Mouse (Mus musculus): Measurements from ENCODE around the gene Dus3l. TPM values are rescaled to one million over a fixed set of nuclear protein-coding genes. Genes with fewer than 3 reads are reported as not detected.

The Dus3l gene
- total and polyA plus RNA-seq, 2 experiments from 2014 or later = 93.8 to 103 TPM

- ATAC-seq (ENCODE audit: low FRiP score) (no peak), DNase-seq (ENCODE audit: low spot score) (no peak)
- Histone ChIP-seq H3K4me3 (ENCODE audit: low read depth, low read length) (peak overlapping the region; percentile 63; the same call in 1 of the 2 replicates), H3K36me3 (ENCODE audit: insufficient read depth, low read length) (peaks cover 20% of the 10 kb centered on the region), H3K27ac (ENCODE audit: low read depth, low read length) (no peak overlapping the region; the same call in 1 of the 2 replicates), H3K27me3 (ENCODE audit: insufficient read depth, low read length) (0 out of 2 replicates have a peak, but pooled peaks cover 3% of the 10 kb centered on the region), H3K9ac (replicated peaks; ENCODE audit: low read length, poor library complexity, severe bottlenecking) (no peak overlapping the region), H3K9me3 (ENCODE audit: low read length) (no peaks in the 10 kb centered on the region), H3K4me2 (ENCODE audit: low read depth, low read length, poor library complexity, severe bottlenecking) (peak overlapping the region; percentile 73; the same call in 1 of the 2 replicates), H3K4me1 (ENCODE audit: insufficient read depth, low read length) (peaks cover 15% of the 10 kb centered on the region)
- no peak for TF ChIP-seq CTCF (IDR thresholded peaks at IDR 0.05)
- WGBS = 77% methylated on average over 8 of the region's 8 CpGs
These were observed 761 bp upstream of the Dus3l start for GRCm38 (mm10) chr17:56763741-56764250.

DNA sequence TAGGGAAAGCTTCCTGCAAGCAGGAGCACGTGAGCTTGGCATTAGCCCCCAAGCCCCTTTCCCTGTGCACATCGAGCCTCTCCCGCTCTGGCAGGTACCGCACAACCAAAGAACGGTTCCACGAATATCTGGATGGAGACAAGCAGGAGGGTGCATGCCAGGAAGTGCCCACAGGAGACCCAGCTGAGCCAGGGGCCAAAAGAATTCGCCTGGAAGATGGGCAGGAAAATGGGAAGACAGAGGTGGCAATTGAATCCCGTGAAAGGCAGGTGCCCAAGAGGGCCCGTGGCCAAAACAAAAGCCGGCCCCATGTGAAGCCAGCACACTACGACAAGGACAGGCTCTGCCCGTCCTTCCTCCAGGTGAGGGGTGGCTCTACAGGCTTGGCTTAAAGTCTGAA, 874 bp downstream of the Dus3l start:
- Histone ChIP-seq H3K36me3 (ENCODE audit: insufficient read depth, low read length) (peaks cover 37% of the 10 kb centered on the region), H3K4me1 (ENCODE audit: insufficient read depth, low read length) (peaks cover 15% of the 10 kb centered on the region), H3K27ac (ENCODE audit: low read depth, low read length) (peak overlapping the region; percentile 96; the same call in 1 of the 2 replicates), H3K4me3 (ENCODE audit: low read depth, low read length) (peak overlapping the region; percentile 63), H3K4me2 (ENCODE audit: low read depth, low read length, poor library complexity, severe bottlenecking) (peak overlapping the region; percentile 73), H3K27me3 (ENCODE audit: insufficient read depth, low read length) (no peaks in the 10 kb centered on the region), H3K9ac (replicated peaks; ENCODE audit: low read length, poor library complexity, severe bottlenecking) (peak overlapping the region; percentile 82), H3K9me3 (ENCODE audit: low read length) (no peaks in the 10 kb centered on the region)
- TF ChIP-seq CTCF (IDR thresholded peaks at IDR 0.05) = no peak
- DNase-seq (ENCODE audit: low spot score) (no peak), ATAC-seq (ENCODE audit: low FRiP score) (no peak)
- 63% methylated on average over 12 of the region's 12 CpGs for WGBS

DNA sequence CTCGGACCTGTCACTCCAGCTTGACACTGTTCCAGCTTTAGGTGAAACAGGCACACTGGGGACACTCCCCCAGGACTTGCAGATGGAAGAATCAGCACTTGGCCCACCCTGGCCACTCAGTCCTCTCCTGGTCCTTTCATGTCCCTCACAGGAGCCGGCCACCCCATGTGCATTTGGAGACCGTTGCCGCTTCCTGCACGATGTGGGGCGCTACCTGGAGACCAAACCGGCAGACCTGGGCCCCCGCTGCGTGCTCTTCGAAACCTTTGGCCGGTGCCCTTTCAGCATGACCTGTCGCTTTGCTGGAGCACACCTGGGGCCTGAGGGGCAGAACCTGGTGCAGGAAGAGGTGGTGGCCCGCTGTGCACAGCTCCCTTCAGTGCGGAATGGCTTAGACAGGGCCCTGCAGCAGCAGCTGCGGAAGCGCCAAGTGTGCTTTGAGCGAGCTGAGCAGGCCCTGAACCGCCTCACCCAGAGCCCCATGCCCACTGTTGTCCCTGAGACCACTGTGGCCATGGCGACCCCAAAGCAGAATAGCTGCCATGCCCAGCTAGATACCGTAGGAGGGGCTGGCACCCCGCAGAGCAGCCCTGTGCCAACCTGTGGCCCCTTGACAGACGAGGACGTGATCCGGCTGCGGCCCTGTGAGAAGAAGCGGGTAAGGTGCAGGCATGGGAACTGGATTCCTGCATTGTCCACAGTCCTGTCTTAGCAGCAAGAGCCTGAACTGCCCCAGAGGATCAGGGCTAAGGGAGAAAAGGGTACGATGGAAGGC, 2.3 kb downstream of the Dus3l start:
- no peak overlapping the region for H3K4me2 ChIP-seq (ENCODE audit: low read depth, low read length, poor library complexity, severe bottlenecking)
- no peaks in the 10 kb centered on the region for H3K27me3 ChIP-seq (ENCODE audit: insufficient read depth, low read length)
- no peak for TF ChIP-seq CTCF (IDR thresholded peaks at IDR 0.05)
- DNase-seq (ENCODE audit: low spot score) = no peak
- no peak overlapping the region for H3K27ac ChIP-seq (ENCODE audit: low read depth, low read length)
- ATAC-seq (ENCODE audit: low FRiP score) = no peak
- WGBS = 92% methylated on average over 27 of the region's 27 CpGs
- H3K9ac ChIP-seq (replicated peaks; ENCODE audit: low read length, poor library complexity, severe bottlenecking) = no peak overlapping the region
- H3K9me3 ChIP-seq (ENCODE audit: low read length) = no peaks in the 10 kb centered on the region
- H3K36me3 ChIP-seq (ENCODE audit: insufficient read depth, low read length) = peaks cover 43% of the 10 kb centered on the region
- H3K4me3 ChIP-seq (ENCODE audit: low read depth, low read length) = no peak overlapping the region
- H3K4me1 ChIP-seq (ENCODE audit: insufficient read depth, low read length) = peaks cover 13% of the 10 kb centered on the region

DNA sequence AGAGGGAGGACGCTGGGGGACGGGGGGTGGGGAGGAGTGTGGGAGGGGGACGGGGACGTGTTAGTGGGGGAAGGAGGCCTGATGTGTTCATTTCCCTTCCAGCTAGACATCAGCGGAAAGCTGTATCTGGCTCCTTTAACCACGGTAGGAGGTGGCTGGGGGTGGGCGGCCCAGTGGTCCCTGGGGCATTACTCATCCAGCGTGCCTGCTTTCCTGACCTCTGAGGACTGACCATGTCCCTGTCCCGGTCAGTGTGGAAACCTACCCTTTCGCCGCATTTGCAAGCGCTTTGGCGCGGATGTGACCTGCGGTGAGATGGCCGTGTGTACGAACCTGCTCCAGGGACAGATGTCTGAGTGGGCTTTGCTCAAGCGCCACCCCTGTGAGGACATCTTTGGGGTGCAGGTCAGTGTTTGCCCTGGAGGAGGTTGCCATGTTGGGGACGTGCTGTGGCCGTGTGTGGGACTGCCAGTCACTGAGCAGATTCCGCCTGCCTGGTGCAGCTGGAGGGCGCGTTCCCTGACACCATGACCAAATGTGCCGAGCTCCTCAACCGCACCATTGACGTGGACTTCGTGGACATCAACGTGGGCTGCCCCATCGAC, 3.1 kb downstream of the Dus3l start:
- H3K4me2 ChIP-seq (ENCODE audit: low read depth, low read length, poor library complexity, severe bottlenecking) = no peak overlapping the region
- no peak overlapping the region for H3K27ac ChIP-seq (ENCODE audit: low read depth, low read length)
- no peak overlapping the region for H3K4me3 ChIP-seq (ENCODE audit: low read depth, low read length)
- no peak for TF ChIP-seq CTCF (IDR thresholded peaks at IDR 0.05)
- peaks cover 43% of the 10 kb centered on the region for H3K36me3 ChIP-seq (ENCODE audit: insufficient read depth, low read length)
- WGBS = 96% methylated on average over 29 of the region's 29 CpGs
- no peak overlapping the region for H3K9ac ChIP-seq (replicated peaks; ENCODE audit: low read length, poor library complexity, severe bottlenecking)
- no peaks in the 10 kb centered on the region for H3K9me3 ChIP-seq (ENCODE audit: low read length)
- H3K27me3 ChIP-seq (ENCODE audit: insufficient read depth, low read length) = no peaks in the 10 kb centered on the region
- DNase-seq (ENCODE audit: low spot score) (no peak), ATAC-seq (ENCODE audit: low FRiP score) (no peak)
- peaks cover 10% of the 10 kb centered on the region for H3K4me1 ChIP-seq (ENCODE audit: insufficient read depth, low read length)

DNA sequence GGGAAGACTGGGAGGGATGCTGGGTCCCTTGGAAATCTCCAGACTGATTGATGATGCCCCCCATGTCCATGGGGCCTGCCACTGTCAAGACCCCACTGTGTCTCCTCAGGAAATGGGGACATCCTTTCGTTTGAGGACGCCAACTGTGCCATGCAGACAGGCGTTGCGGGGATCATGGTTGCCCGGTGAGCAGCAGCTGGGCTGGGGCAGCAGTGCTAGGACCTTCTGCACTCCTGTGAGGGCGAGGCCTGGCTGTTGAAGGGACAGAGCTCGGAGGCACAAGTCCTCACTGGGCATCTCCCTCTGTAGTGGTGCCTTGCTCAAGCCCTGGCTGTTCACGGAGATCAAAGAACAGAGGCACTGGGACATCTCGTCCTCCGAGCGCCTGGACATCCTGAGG, 4.4 kb downstream of the Dus3l start:
- H3K9ac ChIP-seq (replicated peaks; ENCODE audit: low read length, poor library complexity, severe bottlenecking) = no peak overlapping the region
- H3K4me2 ChIP-seq (ENCODE audit: low read depth, low read length, poor library complexity, severe bottlenecking) = no peak overlapping the region
- peaks cover 4% of the 10 kb centered on the region for H3K4me1 ChIP-seq (ENCODE audit: insufficient read depth, low read length)
- DNase-seq (ENCODE audit: low spot score) = no peak
- no peaks in the 10 kb centered on the region for H3K9me3 ChIP-seq (ENCODE audit: low read length)
- H3K27ac ChIP-seq (ENCODE audit: low read depth, low read length) = no peak overlapping the region
- ATAC-seq (ENCODE audit: low FRiP score) = no peak
- H3K36me3 ChIP-seq (ENCODE audit: insufficient read depth, low read length) = peaks cover 43% of the 10 kb centered on the region
- no peak overlapping the region for H3K4me3 ChIP-seq (ENCODE audit: low read depth, low read length)
- H3K27me3 ChIP-seq (ENCODE audit: insufficient read depth, low read length) = no peaks in the 10 kb centered on the region
- WGBS = 95% methylated on average over 11 of the region's 11 CpGs
- TF ChIP-seq CTCF (IDR thresholded peaks at IDR 0.05) = no peak

- Histone ChIP-seq H3K27me3 (ENCODE audit: insufficient read depth, low read length) (no peaks in the 10 kb centered on the region), H3K36me3 (ENCODE audit: insufficient read depth, low read length) (peaks cover 43% of the 10 kb centered on the region), H3K9ac (replicated peaks; ENCODE audit: low read length, poor library complexity, severe bottlenecking) (no peak within 1 kb of the TSS), H3K4me1 (ENCODE audit: insufficient read depth, low read length) (peaks cover 4% of the 10 kb centered on the region), H3K27ac (ENCODE audit: low read depth, low read length) (no peak within 1 kb of the TSS), H3K4me2 (ENCODE audit: low read depth, low read length, poor library complexity, severe bottlenecking) (no peak within 1 kb of the TSS), H3K4me3 (ENCODE audit: low read depth, low read length) (no peak within 1 kb of the TSS), H3K9me3 (ENCODE audit: low read length) (no peaks in the 10 kb centered on the region)
- TF ChIP-seq CTCF (IDR thresholded peaks at IDR 0.05) = no peak
- no peak for ATAC-seq (ENCODE audit: low FRiP score)
- 92% methylated on average over 5 of the region's 5 CpGs for WGBS
- DNase-seq (ENCODE audit: low spot score) = no peak
These were observed 5.4 kb downstream of the Dus3l start, which contains the start of gene Prr22 for GRCm38 (mm10) chr17:56769950-56770349. Gene Prr22 (plus strand): TSS chr17:56770250.
